Mouse (Mus musculus) C2C12 (cell line): Measurements from ENCODE around the gene Iqgap3. TPM values are rescaled to one million over a fixed set of nuclear protein-coding genes. Genes with fewer than 3 reads are reported as not detected.

Source experiments
- H3K27me3 ChIP-seq: one replicate; pipeline ENCODE4 v1.6.1; 2011; ENCODE audit not compliant: control insufficient read depth, insufficient read depth, insufficient read length
- H3K36me3 ChIP-seq: one replicate; pipeline ENCODE4 v1.6.1; 2011; ENCODE audit not compliant: control insufficient read depth, insufficient read depth
- H3K4me3 ChIP-seq: one replicate; pipeline ENCODE4 v1.5.1; 2011; ENCODE audit warnings: mild to moderate bottlenecking, control low read depth; ENCODE audit not compliant: poor library complexity, insufficient read depth, severe bottlenecking
- H3K79me2 ChIP-seq: one replicate; pipeline ENCODE4 v1.6.1; 2011; ENCODE audit not compliant: control insufficient read depth, insufficient read depth
- H3K79me3 ChIP-seq: one replicate; pipeline ENCODE4 v1.6.1; 2011; ENCODE audit warnings: low read depth, control low read depth
- H3ac ChIP-seq: one replicate; pipeline ENCODE3; 2011; ENCODE audit warnings: low read depth; ENCODE audit not compliant: control insufficient read depth, insufficient read length
- CEBPB ChIP-seq: IDR thresholded peaks from one replicate; pipeline ENCODE4 v1.6.1; 2011; ENCODE audit warnings: low read depth, mild to moderate bottlenecking, control low read depth, moderate library complexity
- CTCF ChIP-seq: IDR thresholded peaks from one replicate; pipeline ENCODE4 v1.5.1; 2011; ENCODE audit not compliant: control insufficient read depth, insufficient read depth, insufficient read length
- FOSL1 ChIP-seq: IDR thresholded peaks from one replicate; pipeline ENCODE4 v1.8.0; 2011; ENCODE audit warnings: mild to moderate bottlenecking, low read length; ENCODE audit not compliant: poor library complexity, insufficient read depth, severe bottlenecking
- MAX ChIP-seq: IDR thresholded peaks from one replicate; pipeline ENCODE4 v1.6.1; 2011; ENCODE audit warnings: mild to moderate bottlenecking, control low read depth
- MYOD1 ChIP-seq: IDR thresholded peaks from one replicate; pipeline ENCODE4 v1.6.1; 2011; ENCODE audit warnings: low read depth; ENCODE audit not compliant: control insufficient read depth, insufficient read length
- MYOG ChIP-seq: IDR thresholded peaks from one replicate; pipeline ENCODE4 v1.6.1; 2011; ENCODE audit not compliant: control insufficient read depth, insufficient read length; ENCODE audit errors: extremely low read depth
- USF1 ChIP-seq: IDR thresholded peaks from one replicate; pipeline ENCODE4 v1.6.1; 2011; ENCODE audit warnings: low read depth, mild to moderate bottlenecking, control low read depth, moderate library complexity
- long read RNA-seq, 2 experiments: library from polyadenylated mRNA; unstranded; transcript quantifications; one replicate each; pipeline ENCODE4 v2.0.0; 2019 to 2020
- polyA plus RNA-seq: library from polyadenylated mRNA; unstranded; fragments of >200 nt; fragmentation: generic; extraction: Trizol; gene quantifications from one replicate; pipeline ENCODE4 v1.2.1, GENCODE M21; 2012; ENCODE audit warnings: missing spikeins

Iqgap3 gene
- 23.9 TPM for polyA plus RNA-seq
- long read RNA-seq, experiment 1, partial matches to known transcripts, result 4 of 4 reads
- long read RNA-seq, experiment 1, other reads (novel, unspliced or antisense), result 0 of 4 reads
- long read RNA-seq, experiment 2, full-length matches to known transcripts, result 69 of 102 reads
- long read RNA-seq, experiment 2, partial matches to known transcripts, result 19 of 102 reads
- long read RNA-seq, experiment 2, other reads (novel, unspliced or antisense), result 14 of 102 reads

DNA sequence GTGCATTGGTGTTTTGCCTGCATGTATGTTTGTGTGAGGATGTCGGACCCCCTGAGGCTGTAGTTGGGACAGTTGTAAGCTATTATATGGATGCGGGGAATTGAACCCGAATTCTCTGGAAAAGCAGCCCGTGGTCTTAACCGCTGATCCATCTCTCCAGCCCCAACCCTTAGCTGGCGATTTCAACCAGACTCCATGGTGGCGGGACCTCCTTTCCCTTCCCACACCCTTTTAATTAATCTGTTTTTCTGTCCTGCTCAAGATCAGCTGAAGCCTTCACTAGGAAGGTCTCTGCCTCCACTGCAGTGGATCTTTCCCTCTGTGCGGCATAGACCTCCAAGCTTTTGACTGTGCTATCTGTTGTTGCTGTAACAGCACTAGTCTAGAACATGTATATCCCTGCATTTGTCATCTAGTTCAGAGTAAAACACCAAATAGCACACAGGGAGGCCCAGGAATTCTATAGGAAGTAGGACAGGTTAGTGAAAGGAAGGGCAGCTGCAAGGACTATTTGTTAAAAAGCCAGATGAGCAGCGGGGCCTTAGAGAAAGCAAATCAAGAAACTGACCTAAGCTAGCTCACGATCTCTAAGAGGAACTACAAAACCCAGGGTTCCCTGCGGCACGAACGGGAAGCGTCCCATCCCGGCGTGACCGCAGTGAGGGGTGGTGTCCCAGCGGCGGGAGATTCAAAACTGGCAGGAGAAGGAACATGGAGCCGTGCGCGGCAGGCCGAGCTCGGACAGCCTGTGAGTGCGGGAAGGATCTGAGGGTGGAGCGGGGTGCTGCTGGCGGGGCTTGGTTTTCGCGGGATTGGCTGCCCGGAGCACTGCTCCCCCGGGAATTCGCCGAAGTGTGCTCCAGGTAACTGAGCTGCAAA, at the start of gene Iqgap3:
TSS of gene Iqgap3 (plus strand) at position 627 of the 879 bp plus-strand sequence.
- Histone ChIP-seq H3K79me3 (peaks cover 10% of the 10 kb centered on the region), H3K36me3 (peaks cover 7% of the 10 kb centered on the region), H3K27me3 (no peaks in the 10 kb centered on the region), H3K79me2 (peaks cover 23% of the 10 kb centered on the region), H3ac (peak within 1 kb of the TSS; percentile 91), H3K4me3 (peak within 1 kb of the TSS; percentile 86)
- TF ChIP-seq CTCF (no peak), MYOD1 (no peak), MAX (peak; percentile 23), USF1 (no peak), CEBPB (no peak)

DNA sequence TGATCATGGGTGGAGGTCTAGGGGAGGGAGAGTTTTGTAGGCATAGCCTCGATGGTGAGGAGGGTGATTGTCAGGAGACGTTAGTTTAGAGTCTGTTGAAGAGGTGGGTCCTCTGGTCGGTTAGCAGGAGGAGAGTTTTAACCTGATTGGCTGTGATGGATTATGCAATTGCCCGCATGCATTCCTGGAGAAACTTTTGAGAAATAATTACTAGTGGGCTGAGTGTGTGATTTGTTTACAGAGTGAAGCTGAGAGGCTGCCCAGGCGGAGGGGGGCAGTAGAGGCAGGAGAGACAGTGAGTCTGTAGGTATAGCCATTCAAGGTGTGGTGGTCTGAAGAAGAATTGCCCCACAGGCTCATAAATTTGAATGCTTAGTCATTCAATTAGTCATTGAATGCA, 48.3 kb upstream of the Iqgap3 start:
- no peak overlapping the region for H3K4me3 ChIP-seq
- no peaks in the 10 kb centered on the region for H3K79me3 ChIP-seq
- no peak overlapping the region for H3ac ChIP-seq
- peaks cover 21% of the 10 kb centered on the region for H3K27me3 ChIP-seq
- H3K36me3 ChIP-seq, result no peaks in the 10 kb centered on the region
- no peaks in the 10 kb centered on the region for H3K79me2 ChIP-seq
- no peak for TF ChIP-seq MYOD1
- TF ChIP-seq CTCF, result no peak
- TF ChIP-seq CEBPB, result no peak
- no peak for TF ChIP-seq USF1
- TF ChIP-seq MYOG, result no peak
- TF ChIP-seq FOSL1, result no peak
- no peak for TF ChIP-seq MAX

DNA sequence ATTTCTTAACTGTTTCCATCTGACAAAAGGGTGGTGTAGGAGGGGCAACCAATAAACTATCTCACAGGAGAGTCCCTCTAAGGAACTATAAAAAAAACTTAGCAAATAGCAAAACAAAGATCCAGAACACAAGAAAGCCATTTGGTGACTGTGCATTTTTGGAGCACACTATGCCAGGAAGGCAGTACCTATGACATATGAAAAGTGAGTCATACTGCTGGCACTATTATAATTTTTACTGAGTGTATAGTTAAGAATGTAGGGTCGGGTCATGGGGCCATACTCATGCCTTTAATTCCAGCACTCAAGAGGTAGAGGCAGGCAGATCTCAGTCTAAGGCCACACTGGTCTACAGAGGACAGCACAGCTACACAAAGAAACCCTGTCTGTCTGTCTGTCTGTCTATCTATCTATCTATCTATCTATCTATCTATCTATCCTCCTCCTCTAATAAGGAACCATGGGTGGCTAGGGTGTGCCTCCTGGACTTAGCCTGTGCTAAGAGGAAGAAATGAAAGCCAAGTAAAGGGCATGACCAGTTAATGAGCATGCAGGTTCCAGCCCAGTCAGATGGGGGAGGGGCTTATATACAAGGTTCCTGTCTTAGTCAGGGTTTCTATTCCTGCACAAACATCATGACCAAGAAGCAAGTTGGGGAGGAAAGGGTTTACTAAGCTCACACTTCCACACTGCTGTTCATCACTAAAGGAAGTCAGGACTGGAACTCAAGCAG, 46.0 kb upstream of the Iqgap3 start:
- TF ChIP-seq MAX (no peak), FOSL1 (no peak)
- Histone ChIP-seq H3K36me3 (no peaks in the 10 kb centered on the region), H3K27me3 (peaks cover 12% of the 10 kb centered on the region), H3K4me3 (no peak overlapping the region), H3K79me2 (no peaks in the 10 kb centered on the region), H3K79me3 (no peaks in the 10 kb centered on the region), H3ac (no peak overlapping the region)

DNA sequence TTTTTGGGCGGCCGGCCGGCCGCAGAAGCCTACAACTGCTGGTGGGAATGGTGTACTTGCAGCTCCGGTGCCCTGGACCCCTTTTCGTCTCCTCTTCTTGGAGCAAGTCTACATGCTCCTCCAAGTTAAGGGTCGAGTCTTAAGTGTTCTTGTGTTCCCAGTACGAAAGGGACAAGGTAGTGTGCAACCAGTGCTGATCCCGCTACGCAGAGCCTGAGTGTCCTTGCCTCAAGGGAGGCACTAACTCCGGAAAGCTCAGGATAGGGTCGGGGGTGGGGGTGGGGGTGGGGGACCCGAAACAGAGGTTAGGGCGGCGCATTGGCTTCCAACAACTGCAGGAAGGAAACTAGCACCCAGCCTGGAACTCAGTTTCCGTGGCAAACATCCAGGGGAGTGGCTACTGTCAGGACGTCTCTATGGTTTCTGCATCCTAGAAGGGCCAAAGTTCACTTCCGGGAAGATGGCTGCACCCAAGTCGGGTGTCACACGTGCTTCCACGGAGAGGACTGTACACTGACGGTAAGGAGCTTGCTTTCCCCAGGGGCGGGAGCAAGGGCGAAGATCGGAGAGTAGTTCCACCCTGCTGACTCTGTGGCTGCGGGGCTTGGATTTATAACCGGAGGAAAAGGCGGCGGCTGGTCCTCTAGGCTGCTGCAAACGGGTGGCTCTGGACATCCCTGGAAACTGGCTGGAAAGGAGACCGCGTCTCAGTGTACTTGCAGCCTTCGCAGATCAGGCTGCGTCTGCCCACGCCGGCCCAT, 38.9 kb upstream of the Iqgap3 start, which contains the start of gene Gpatch4:
TSS of gene Gpatch4 (plus strand) at position 448 of the 761 bp plus-strand sequence.
- Histone ChIP-seq H3K79me2 (peaks cover 53% of the 10 kb centered on the region), H3K4me3 (peak within 1 kb of the TSS; percentile 93), H3ac (peak within 1 kb of the TSS; percentile 89), H3K27me3 (no peaks in the 10 kb centered on the region), H3K79me3 (peaks cover 41% of the 10 kb centered on the region), H3K36me3 (peaks cover 14% of the 10 kb centered on the region)
- TF ChIP-seq MAX (peak; percentile 99), MYOG (no peak)

DNA sequence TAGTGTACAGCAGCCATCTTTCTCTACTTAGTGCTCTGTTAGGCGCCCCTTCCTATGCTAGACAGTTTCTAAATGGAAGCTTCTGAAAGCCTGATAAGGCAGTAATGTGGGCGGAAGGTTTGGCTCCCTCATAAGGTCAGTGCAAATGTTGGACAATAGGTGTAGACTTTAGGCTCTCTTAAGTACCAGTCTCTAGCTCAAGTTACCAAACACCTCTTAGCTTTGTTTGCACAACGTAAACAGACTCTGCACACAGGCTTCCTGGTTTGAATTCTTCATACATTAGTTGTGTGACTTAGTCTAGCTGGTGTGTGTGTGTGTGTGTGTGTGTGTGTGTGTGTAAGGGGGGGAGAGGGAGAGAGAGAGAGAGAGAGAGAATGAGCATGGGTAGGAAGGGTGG, 32.2 kb upstream of the Iqgap3 start:
- Histone ChIP-seq H3K36me3 (peaks cover 57% of the 10 kb centered on the region), H3K4me3 (no peak overlapping the region), H3K79me3 (peaks cover 46% of the 10 kb centered on the region), H3ac (no peak overlapping the region), H3K27me3 (no peaks in the 10 kb centered on the region), H3K79me2 (peaks cover 61% of the 10 kb centered on the region)
- no peak for TF ChIP-seq USF1
- no peak for TF ChIP-seq MYOD1
- TF ChIP-seq MYOG, result no peak
- no peak for TF ChIP-seq FOSL1
- TF ChIP-seq MAX, result no peak
- TF ChIP-seq CEBPB, result no peak
- TF ChIP-seq CTCF, result no peak
